Mouse (Mus musculus): ENCODE results near the gene Neurod1.

The Neurod1 gene

DNA sequence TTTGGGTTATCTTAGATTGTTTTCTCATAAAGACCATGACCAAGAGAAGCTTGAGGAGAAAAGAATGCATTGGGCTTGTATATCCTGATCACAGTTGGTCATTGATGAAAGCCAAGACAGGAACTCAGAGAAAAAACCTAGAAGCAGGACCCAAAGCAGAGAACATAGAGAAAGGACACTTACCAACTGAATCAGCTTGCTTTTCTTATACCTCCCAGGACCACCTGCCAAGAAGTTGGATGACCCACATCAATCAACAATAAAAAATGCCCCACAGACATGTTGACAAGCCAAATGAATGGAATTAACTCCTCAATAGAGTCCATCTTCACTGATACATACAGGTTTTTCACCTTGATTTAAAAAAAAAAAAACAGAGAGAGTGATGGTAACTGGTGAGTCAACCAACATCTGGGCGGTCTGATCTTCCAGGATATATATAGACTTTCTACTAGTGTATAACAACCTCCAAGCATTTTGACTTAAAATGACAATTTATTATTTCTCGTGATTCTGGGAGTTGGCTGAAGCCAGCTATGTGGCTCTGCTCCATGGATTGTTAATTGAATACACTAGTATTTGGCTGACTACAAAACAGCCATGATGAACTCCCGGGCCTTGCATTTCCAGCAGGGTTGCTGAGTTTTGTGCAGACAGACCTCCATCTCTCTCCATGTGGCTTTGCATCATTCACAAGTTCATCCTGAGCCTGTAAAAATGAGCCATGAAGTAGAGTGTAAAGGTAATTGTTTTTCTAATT is 12.5 kb downstream of the Neurod1 start:
- in situ Hi-C loops (cut with MboI, MseI): no loop called here

DNA sequence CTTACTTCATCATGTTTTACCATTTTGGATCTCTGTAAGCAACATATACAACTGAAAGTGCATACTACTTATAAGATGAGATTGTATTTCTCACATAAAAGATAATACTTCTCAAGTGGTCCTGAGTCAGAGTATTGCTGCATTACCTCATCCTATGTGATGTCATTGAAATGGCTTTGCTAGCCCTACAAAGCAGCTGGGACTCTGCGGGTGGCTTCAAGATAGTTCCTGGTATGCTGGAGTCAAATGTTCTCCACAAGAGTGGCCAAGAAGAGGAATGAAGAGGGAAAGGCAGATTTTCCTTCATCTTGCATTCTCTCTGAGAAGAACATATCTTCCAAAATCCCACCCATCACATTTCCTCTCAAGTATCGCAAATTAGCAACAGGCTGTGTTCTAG is 13.2 kb downstream of the Neurod1 start:
- in situ Hi-C loops (cut with MboI, MseI): no loop called here

GRCm38 (mm10) chr2:79442906-79443305 is 13.6 kb downstream of the Neurod1 start:
- in situ Hi-C loops (cut with MboI, MseI): no loop called here

- in situ Hi-C loops (cut with MboI, MseI): no loop called here
Observed at GRCm38 (mm10) chr2:79442227-79442626, 14.3 kb downstream of the Neurod1 start.

DNA sequence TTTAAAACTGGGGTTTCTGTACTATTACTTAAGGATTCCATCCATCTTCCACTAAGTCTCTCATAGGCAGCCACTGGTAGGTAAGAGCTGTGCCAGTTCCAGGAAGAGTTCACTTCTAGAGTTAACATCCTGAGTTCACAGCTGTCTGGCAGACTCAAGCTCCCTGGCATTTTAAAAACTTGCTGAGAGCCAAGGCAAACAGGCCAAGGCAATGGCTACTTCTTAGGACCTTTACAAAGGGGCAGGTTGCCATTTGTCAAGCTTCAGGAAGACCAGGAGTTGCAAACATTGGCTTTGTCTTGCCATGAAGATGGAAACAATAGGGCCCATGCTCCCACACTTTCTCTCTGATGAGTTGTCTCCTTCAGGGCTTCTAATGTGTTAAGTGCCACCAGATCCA is 26.5 kb downstream of the Neurod1 start:
- in situ Hi-C loops (cut with MboI, MseI): no loop called here

GRCm38 (mm10) chr2:79429650-79430049 is 26.9 kb downstream of the Neurod1 start:
- in situ Hi-C loops (cut with MboI, MseI): no loop called here

- in situ Hi-C loops (cut with MboI, MseI): no loop called here
Observed at GRCm38 (mm10) chr2:79429108-79429507, 27.4 kb downstream of the Neurod1 start.

DNA sequence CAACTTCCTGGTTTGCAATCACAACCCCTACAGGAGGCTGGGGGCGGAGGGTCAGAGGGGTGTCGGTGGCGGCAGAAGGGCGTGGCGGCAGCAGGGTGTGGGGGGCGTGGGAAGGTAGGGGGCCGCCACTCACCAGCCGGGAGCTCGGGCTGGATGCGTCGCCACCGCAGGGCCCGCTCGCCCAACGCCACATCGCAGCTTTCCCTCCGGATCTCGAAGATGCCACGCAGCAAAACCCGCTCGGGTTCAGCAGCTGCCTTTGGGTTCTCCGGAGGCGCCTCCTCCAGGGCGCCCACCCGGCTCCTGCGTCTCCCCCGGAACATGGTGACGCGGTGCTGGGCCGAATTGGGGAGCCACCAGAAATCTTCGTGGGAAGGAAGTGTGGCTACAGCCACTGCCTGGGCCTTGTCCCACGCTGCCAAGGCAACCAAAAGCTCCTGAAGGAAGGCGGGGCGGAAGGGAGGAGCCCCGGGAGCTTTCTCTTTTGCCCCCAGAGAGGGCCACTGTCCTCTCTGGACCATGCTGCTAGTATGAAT is 27.9 kb downstream of the Neurod1 start:
- in situ Hi-C loops (cut with MboI, MseI): no loop called here

GRCm38 (mm10) chr2:79428022-79428421 is 28.5 kb downstream of the Neurod1 start:
- in situ Hi-C loops (cut with MboI, MseI): no loop called here

DNA sequence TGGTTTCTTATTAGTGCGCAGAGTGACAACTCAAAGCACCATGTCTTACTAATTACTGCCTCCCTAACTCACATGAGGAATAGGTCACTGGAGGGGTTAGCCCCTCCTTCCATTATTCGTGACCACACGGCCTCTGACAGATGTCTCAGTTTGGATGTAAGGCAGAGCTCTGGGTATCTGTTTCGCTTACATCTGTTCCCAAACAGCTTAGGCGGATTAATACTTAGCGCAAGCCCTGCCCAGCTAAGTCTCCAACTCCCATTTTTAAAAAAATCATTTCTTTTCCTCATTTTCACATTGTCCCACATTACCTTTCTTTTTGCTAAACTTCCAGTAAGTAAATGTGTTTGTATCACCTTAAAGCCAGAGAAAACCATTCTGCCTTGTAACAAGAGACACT is 34.9 kb downstream of the Neurod1 start:
- in situ Hi-C loops (cut with MboI, MseI): no loop called here

GRCm38 (mm10) chr2:79414505-79414904 is 42.0 kb downstream of the Neurod1 start:
- in situ Hi-C loops (cut with MboI, MseI): no loop called here

- in situ Hi-C loops (cut with MboI, MseI): no loop called here
Observed at GRCm38 (mm10) chr2:79410903-79411255, 45.7 kb downstream of the Neurod1 start.

- in situ Hi-C loops (cut with MboI, MseI): no loop called here
Observed at GRCm38 (mm10) chr2:79410247-79410902, 46.2 kb downstream of the Neurod1 start.

DNA sequence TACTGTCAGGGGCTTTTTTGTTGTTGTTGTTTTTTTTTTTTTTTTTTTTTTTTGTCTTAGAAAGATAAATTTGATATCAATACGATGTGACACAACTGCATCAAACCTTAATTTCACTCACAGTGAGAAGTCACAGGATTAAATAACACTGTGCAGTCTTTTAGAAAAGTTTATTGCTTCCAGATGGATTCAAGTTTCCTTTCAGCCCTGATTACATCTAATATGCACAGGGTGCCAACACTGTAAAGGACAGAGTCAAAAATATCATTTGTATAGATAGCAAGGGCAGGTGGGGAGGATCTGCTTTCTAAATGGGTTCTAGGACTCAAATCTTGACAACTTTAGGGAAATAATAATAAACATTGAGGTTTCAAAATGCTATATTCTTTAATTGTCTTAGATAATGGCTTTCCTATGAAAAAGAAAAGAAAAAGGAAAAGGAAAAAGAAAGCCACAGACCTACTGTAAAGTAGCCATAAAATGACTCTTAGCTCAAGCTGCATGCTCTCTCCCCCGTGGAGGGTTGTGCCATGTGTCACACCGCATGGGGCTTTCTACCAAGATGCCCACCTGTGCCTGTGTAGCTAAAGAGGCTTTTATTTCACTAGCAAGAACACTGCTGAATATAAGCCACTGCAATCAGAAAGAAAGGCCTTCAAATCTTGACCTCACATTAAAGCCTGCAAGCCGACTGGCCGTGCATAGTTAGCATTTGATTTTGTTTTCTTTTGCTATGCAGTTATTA is 50.7 kb downstream of the Neurod1 start:
- in situ Hi-C loops (cut with MboI, MseI): no loop called here

Measured in T-helper 17 cell (primary cell).